Mouse (Mus musculus) lung, postnatal 0 days (tissue): Measurements from ENCODE around the gene Usp47.

ENCODE experiments used
- CTCF ChIP-seq: IDR thresholded peaks from 2 replicates; pipeline ENCODE4 v1.5.1; 2016; ENCODE audit warnings: antibody characterized with exemption, mild to moderate bottlenecking
- EP300 ChIP-seq: IDR thresholded peaks from 2 replicates; pipeline ENCODE4 v1.6.1; 2016; ENCODE audit warnings: antibody characterized with exemption, mild to moderate bottlenecking, control low read depth

DNA sequence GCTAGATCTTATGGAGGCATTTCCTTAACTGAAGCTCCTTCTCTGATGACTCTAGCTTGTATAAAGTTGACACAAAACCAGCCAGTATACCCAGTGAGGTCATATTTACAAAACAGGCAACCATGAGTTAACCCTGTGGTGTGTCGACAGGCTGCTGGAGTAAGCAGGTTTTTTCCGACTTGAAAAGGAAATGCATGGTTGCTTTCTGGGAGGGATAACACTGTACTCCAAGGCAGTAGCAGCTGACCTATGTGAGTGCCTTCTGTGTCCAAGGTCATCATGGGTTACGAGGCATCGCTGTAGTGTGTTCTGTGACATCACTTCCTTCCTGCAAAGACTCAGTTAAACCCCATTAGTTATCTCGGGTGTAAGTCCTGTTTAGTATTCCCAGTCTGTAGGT, 79.6 kb downstream of the Usp47 start:
- TF ChIP-seq EP300 = no peak
- no peak for TF ChIP-seq CTCF
